Mouse (Mus musculus) liver, adult (tissue): ENCODE results near the gene 4930544G11Rik.

ENCODE experiments used
- GATA4 ChIP-seq: IDR thresholded peaks from 2 replicates; pipeline ENCODE4 v1.6.1; 2014; ENCODE audit warnings: mild to moderate bottlenecking, low read length; ENCODE audit not compliant: insufficient replicate concordance

Gene 4930544G11Rik

DNA sequence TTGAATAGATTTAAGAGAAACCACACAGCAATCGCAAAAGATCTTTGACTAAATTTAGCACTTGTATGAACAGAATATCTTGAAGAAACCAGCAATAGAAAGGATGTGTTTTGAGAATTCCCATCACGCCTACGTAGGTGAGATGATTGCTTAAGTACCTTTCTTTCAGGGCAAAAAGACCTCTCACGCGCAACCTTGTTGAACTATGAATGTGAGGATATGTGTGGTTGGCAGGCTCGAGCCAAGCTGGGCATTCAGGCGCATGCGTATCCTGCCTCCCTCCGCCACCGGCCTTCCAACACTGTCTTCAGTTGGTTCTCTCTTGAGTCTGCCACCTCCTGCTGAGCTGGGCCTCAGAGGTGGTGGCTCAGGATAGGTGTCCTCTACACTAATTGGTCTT, at the start of gene 4930544G11Rik:
Gene 4930544G11Rik, plus strand, starts transcription at position 301 of the 400 bp plus-strand sequence.
- no peak for TF ChIP-seq GATA4

DNA sequence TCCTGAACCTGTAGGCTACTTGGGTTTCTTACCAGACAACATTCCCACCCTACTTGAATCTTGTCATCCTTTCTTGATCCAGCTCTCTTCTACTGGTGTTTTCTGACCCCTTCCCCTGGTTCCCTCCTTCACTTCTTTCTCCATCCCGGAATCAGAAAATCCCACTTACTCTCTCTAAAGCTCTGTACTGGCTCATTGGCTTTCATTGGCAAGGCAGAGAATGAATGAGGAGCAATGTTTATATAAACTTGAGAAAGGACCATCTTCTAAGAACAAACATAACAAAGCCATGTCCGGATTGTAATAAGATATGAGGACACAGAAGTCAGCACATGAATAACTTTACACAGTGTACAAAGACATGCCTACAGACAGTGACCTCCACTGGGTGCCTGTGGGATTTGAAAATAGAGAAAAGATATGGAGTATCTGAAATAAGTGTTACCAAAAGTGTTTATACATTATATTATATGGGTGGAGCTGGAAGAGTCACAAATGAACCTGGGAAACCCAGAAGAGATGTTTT, 45.7 kb upstream of the 4930544G11Rik start:
- TF ChIP-seq GATA4: no peak

DNA sequence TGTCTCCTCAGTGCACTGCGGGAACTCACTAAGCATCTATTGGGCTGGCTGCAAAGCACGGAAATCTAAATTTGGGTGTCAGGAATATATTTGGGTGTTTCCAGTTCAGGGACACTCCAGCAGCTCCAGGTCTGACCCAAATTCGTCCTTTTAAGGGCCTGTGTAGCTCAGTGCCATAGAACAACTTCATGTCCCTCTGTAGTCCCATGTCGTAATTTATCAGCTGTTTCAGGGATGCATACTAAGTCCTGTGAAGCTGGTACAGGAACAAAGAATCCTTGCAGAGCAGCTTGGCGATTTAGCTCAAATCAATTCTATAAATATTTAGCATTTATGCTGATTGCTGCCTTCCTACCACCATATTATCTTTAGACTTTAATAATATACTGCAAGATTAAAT, 37.0 kb upstream of the 4930544G11Rik start:
- no peak for TF ChIP-seq GATA4

DNA sequence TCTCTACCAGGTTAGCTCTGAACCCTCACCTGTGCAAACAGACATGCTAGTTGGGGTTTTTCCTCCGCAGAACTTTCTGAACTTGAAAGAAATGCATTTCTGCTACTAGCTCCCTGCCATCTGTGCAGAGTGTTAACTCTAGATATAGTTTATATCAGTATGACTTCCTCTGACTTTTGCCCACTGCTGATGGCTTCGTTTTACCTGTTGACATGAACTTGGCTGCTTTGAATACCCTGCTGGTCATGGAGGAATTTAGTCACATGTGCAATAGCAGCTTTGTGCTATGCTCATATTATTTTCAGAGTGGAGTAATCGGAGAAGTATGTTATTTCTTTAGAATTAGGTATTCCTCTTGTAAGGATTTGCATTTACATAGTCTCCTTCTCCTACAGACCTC, 30.7 kb upstream of the 4930544G11Rik start:
- no peak for TF ChIP-seq GATA4

DNA sequence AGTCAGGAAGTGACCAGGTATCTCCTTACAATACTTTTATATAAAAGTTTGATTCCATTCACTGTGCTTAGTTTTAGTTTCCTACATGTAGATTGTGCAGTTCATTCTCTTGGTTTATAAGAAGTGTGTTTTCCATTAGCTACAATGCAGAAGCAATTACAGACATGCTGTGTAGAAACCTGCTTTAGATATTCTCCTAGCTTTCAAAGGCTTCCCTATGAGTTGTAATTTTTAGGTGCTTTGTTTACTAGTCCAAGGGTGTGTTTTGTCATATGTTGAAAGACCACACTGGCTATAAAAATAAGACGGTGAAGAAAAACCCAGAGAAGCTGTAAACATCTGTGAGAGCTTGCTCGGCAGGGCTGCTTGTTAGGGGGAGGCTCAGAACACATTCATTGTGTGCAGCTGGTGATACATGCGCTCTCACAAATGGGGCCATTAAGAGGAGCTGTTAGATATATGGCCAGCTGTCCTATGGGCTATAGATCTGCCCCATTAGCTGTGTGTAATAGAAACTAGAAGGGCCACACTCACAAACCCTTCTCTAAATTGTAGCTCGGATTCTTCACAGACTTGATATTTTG, 28.8 kb upstream of the 4930544G11Rik start:
- TF ChIP-seq GATA4: no peak

GRCm38 (mm10) chr6:65925737-65926333, 26.6 kb upstream of the 4930544G11Rik start:
- no peak for TF ChIP-seq GATA4

- no peak for TF ChIP-seq GATA4
These were observed 21.9 kb upstream of the 4930544G11Rik start for GRCm38 (mm10) chr6:65930523-65930922.

GRCm38 (mm10) chr6:65932776-65933175, 19.6 kb upstream of the 4930544G11Rik start:
- TF ChIP-seq GATA4: no peak

- no peak for TF ChIP-seq GATA4
These were observed 19.2 kb upstream of the 4930544G11Rik start for GRCm38 (mm10) chr6:65933177-65933576.

DNA sequence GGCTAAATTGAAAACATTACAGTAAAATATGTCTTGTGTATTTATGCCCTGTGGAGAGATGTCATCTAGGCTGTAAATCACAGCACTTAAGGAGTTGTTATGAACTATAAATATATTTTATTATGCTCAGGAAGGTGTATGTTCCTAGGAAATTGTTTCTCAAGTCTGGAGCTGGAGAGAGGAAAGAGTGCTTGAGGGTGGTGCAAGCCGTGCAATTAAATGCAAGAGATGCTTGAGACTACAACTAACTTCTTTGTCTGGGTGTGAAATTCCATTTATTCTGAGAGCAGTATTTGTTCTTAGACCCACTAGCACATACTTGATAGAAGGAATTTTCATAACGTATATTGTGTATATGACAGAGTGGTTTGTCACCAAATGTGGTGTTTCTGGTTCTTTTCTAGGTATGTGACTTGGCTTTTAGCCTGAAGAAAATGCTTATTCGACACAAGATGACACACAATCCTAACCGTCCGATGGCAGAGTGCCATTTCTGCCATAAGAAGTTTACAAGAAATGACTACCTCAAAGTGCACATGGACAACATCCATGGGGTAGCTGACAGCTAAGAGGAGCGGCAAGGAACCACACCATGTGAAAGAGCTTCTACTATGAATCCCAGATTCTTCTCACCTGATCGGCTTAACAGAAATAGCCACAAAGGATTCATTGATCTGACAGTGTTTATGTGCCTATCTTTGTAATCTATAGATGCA, 16.7 kb upstream of the 4930544G11Rik start:
- TF ChIP-seq GATA4: no peak

- TF ChIP-seq GATA4: no peak
These were observed 1.9 kb upstream of the 4930544G11Rik start for GRCm38 (mm10) chr6:65950492-65950891.

DNA sequence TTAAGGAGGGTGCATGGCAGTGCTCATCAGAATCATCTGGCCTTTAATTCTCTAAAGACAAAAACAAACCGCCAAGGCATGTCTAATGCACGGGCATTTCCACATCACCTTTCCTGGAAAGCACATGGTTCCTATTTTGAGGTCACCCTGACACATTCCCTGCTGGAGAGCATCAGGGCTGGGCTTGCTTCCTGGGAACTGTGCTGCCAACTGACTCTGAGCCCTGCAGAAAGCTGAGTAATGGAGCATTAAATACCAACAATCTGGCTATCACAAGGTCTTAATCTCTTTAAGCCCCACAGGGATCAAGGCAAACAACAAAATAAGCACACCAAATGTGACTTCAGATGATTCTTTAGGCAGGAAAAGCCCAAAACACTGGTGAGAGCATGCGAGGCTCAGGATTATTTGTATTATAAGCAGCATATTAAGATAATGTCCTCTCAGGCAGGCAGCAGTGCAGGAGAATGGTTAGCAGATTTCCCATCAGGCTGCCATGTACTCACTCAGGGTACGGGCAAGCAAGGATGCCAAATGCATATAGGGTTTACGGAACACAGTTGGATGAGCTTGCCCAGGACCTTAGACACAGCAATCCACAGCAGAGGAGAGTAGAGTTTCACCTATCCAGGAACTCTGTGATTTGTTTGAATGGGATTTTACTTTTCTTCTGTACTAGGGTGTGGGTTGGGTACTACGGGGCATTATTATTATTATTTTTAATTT, 17.1 kb downstream of the 4930544G11Rik start:
- TF ChIP-seq GATA4: no peak

DNA sequence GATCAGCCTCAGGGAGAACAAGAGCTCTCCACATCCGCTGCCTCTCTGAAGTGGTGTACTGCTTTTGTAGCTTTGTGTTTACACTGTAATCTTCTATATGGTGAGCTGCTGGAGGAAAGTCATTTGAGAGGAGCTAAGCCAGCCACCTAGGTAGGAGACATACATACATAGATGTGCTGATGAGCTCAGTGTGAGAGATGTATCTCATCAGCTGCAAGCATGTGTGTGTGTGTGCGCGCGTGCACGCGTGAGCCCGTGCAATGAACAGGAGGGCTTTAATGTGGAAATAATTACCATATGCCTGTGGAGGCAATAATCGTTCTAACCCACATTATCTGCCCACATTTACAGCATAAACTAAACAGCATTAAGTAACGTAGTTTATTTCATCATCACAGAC, 18.0 kb downstream of the 4930544G11Rik start:
- TF ChIP-seq GATA4: no peak

- no peak for TF ChIP-seq GATA4
These were observed 39.7 kb downstream of the 4930544G11Rik start for GRCm38 (mm10) chr6:65992081-65992480.

DNA sequence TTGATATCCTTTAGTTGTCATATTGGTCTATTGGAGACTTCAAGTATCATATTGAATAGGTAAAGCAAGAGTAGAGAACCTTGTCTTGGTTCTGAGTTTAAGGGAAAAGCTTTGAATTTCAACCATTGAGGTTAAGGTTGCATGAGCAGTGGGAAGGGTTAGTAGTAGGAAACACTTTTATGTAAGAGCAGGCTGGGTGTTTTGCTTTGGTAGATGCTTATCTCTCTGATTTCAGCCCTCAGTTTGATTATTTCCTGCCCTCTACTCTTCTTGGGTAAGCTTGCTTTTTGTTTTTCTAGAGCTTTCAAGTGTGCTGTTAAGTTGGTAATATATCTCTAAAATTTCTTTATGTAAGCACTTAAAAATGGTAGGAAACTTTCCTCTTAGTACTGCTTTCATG, 45.9 kb downstream of the 4930544G11Rik start:
- no peak for TF ChIP-seq GATA4
